Mouse (Mus musculus) ES-E14 (cell line): ENCODE measurements around the gene Gm27027. TPM values are rescaled to one million over a fixed set of nuclear protein-coding genes. Genes with fewer than 3 reads are reported as not detected.

Experiments used
- DNase-seq: peaks from one replicate; pipeline ENCODE4 v3.0.0-alpha.2; 2013; ENCODE audit warnings: low read depth, low spot score
- H3K27ac ChIP-seq: 2 replicates; pipeline ENCODE4 v1.5.1; 2012; ENCODE audit warnings: low read depth, mild to moderate bottlenecking, low read length, moderate library complexity, mixed read lengths; ENCODE audit not compliant: poor library complexity, insufficient read depth, severe bottlenecking
- H3K36me3 ChIP-seq: 2 replicates; pipeline ENCODE4 v1.6.1; 2012; ENCODE audit warnings: mild to moderate bottlenecking, low read length, moderate library complexity, mixed read lengths; ENCODE audit not compliant: control insufficient read depth, poor library complexity, insufficient read depth, severe bottlenecking
- H3K4me1 ChIP-seq, 2 experiments: fragments of 150-350 bp in 1 of 2; sonication (generic) in 1 of 2; 2 replicates each; pipeline ENCODE4 v1.6.1; 2012; ENCODE audit warnings: low read length in 2 of 2, mild to moderate bottlenecking in 1 of 2, mixed read lengths in 1 of 2; ENCODE audit not compliant: control insufficient read depth in 2 of 2, insufficient read depth in 2 of 2, poor library complexity in 1 of 2
- H3K4me3 ChIP-seq, 2 experiments: fragments of 150-350 bp in 1 of 2; sonication (generic) in 1 of 2; 2 replicates each; pipeline ENCODE4 v1.5.1; 2012; ENCODE audit warnings: low read length in 2 of 2, low read depth in 1 of 2, mild to moderate bottlenecking in 1 of 2, mixed read lengths in 1 of 2; ENCODE audit not compliant: insufficient read depth in 1 of 2, poor library complexity in 1 of 2, severe bottlenecking in 1 of 2
- H3K9ac ChIP-seq: 2 replicates; pipeline ENCODE4 v1.6.1; 2012; ENCODE audit warnings: low read depth, mild to moderate bottlenecking, low read length, mixed read lengths; ENCODE audit not compliant: poor library complexity, insufficient read depth, severe bottlenecking
- H3K9me3 ChIP-seq: fragments of 150-350 bp; sonication (generic); 2 replicates; pipeline ENCODE4 v1.6.1; 2012; ENCODE audit warnings: low read depth, mild to moderate bottlenecking, low read length; ENCODE audit not compliant: control insufficient read depth, insufficient read depth
- CHD2 ChIP-seq: IDR thresholded peaks from 2 replicates; pipeline ENCODE4 v1.6.1; 2014; ENCODE audit warnings: mild to moderate bottlenecking, low read depth, low read length, inconsistent platforms
- HCFC1 ChIP-seq: IDR thresholded peaks from 2 replicates; pipeline ENCODE4 v1.6.1; 2012; ENCODE audit warnings: low read length, inconsistent platforms, borderline replicate concordance; ENCODE audit not compliant: insufficient read depth
- MAFK ChIP-seq: IDR thresholded peaks from 2 replicates; pipeline ENCODE4 v1.6.1; 2014; ENCODE audit warnings: mild to moderate bottlenecking, low read depth, low read length, inconsistent platforms; ENCODE audit not compliant: insufficient read depth
- ZC3H11A ChIP-seq: IDR thresholded peaks from 2 replicates; pipeline ENCODE4 v1.6.1; 2012; ENCODE audit warnings: low read depth, mild to moderate bottlenecking, inconsistent platforms, low read length, borderline replicate concordance
- ZNF384 ChIP-seq: IDR thresholded peaks from 2 replicates; pipeline ENCODE4 v1.6.1; 2012; ENCODE audit warnings: low read depth, low read length, inconsistent platforms
- in situ Hi-C, 2 experiments: fragments of 600-800 bp; cut with MboI; formaldehyde crosslinking; loops; one replicate each; pipeline ENCODE4 v1.15.1; 2025; ENCODE audit warnings: low sequenced_read_pairs in 2 of 2, inconsistent platforms in 1 of 2; ENCODE audit not compliant: unreplicated experiment in 2 of 2
- total RNA-seq: library from RNA; depleted of rRNA; stranded (reverse); fragments of 300-350 nt; gene quantifications from 2 replicates; pipeline ENCODE4 v1.2.3, GENCODE M21; 2012

Gene Gm27027
- total RNA-seq, 1 experiment: not detected

DNA sequence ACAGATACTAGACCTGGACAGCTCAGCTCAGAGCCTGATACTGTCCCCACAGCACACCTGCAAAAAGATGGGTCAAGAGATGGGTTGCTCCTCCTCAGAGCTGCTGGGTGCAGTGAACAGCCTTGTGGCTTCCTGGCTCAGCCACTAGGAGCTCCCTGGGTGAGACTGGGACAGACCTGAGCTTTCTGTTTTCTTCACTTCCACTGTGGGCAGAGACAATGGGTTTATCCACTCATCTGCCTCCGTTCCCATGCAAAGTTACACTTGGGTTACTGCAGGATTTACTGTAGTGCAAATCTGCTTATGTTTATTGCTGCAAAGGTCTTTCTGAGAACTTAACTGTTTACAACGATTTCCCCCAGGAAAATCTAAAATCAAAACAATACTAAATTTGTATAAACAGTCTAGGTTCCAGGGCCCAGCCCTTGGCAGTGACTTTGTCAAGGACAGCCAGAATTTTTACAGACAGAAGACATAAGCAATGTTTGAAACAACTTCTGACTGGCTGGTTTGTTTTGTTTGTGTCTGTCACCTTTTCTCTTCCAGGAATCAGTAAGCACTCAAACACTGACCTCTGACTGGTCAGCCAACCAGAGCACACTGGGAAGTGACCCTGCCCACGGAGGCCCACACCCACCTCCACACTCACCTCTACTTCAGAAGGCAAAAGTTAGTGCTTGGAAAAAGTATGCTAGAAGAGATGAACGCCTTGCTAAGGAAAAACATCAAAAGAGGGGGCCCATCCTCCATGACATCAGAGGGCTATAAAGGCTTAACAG is 13.5 kb downstream of the Gm27027 start:
- H3K9ac ChIP-seq: no peak overlapping the region
- DNase-seq: no peak
- no peak overlapping the region for H3K27ac ChIP-seq
- H3K4me1 ChIP-seq: no peaks in the 10 kb centered on the region
- peaks cover 11% of the 10 kb centered on the region; the same call in 1 of the 2 replicates for H3K36me3 ChIP-seq
- H3K4me3 ChIP-seq: no peak overlapping the region
- H3K9me3 ChIP-seq: no peaks in the 10 kb centered on the region
- in situ Hi-C loops: no loop called here
- no peak for TF ChIP-seq ZNF384
- no peak for TF ChIP-seq CHD2
- TF ChIP-seq ZC3H11A: no peak

GRCm38 (mm10) chr2:93979249-93980120 is 16.7 kb downstream of the Gm27027 start:
- TF ChIP-seq MAFK (no peak), HCFC1 (no peak), CHD2 (no peak), ZC3H11A (no peak), ZNF384 (no peak)
- in situ Hi-C loops: no loop called here
- Histone ChIP-seq H3K9ac (no peak overlapping the region), H3K9me3 (no peaks in the 10 kb centered on the region), H3K36me3 (peaks cover 8% of the 10 kb centered on the region; the same call in 1 of the 2 replicates), H3K27ac (no peak overlapping the region), H3K4me1 (peaks cover 5 to 15% of the 10 kb centered on the region in 2 experiments; a peak in 3 of 4 replicates), H3K4me3 (no peak overlapping the region)
- DNase-seq: no peak

GRCm38 (mm10) chr2:93976436-93977252 is 19.5 kb downstream of the Gm27027 start:
- H3K4me1 ChIP-seq: peaks cover 5 to 15% of the 10 kb centered on the region in 2 experiments; a peak in 3 of 4 replicates
- no peaks in the 10 kb centered on the region for H3K9me3 ChIP-seq
- H3K9ac ChIP-seq: peak overlapping the region; percentile 55; the same call in 1 of the 2 replicates
- in situ Hi-C loops: no loop called here
- H3K27ac ChIP-seq: no peak overlapping the region
- DNase-seq: no peak
- no peak for TF ChIP-seq CHD2
- no peak for TF ChIP-seq ZNF384
- no peak for TF ChIP-seq MAFK
- no peak for TF ChIP-seq HCFC1
- no peak for TF ChIP-seq ZC3H11A
- H3K4me3 ChIP-seq: peak overlapping the region; percentile 4 to 60
- H3K36me3 ChIP-seq: peaks cover 8% of the 10 kb centered on the region; the same call in 1 of the 2 replicates
